Mouse (Mus musculus) G1E-ER4 (cell line): ENCODE results near the gene Stab1. TPM values are rescaled to one million over a fixed set of nuclear protein-coding genes. Genes with fewer than 3 reads are reported as not detected.

Experiments
- GATA1 ChIP-seq: IDR thresholded peaks from one replicate; pipeline ENCODE4 v1.8.0; 2012; ENCODE audit warnings: low read length, inconsistent platforms
- polyA plus RNA-seq: library from polyadenylated mRNA; stranded (reverse); fragments of >175 nt; gene quantifications from 2 replicates; pipeline ENCODE4 v1.2.3, GENCODE M21; 2012

Gene Stab1
- polyA plus RNA-seq, 1 experiment, result not detected

GRCm38 (mm10) chr14:31130236-31131220 is 37.9 kb downstream of the Stab1 start, which contains the start of gene Nt5dc2:
Gene Nt5dc2 (plus strand): TSS chr14:31131053.
- no peak for TF ChIP-seq GATA1

- no peak for TF ChIP-seq GATA1
Measured at GRCm38 (mm10) chr14:31129326-31130235, 38.9 kb downstream of the Stab1 start.

GRCm38 (mm10) chr14:31128826-31129219 is 39.6 kb downstream of the Stab1 start, which contains the start of gene Smim4:
Gene Smim4 (minus strand): TSS chr14:31128956.
- TF ChIP-seq GATA1, result no peak

- no peak for TF ChIP-seq GATA1
Measured at GRCm38 (mm10) chr14:31128101-31128825, 40.2 kb downstream of the Stab1 start.

GRCm38 (mm10) chr14:31126826-31127225 is 41.6 kb downstream of the Stab1 start:
- TF ChIP-seq GATA1, result no peak

GRCm38 (mm10) chr14:31125106-31126075 is 43.0 kb downstream of the Stab1 start:
- TF ChIP-seq GATA1, result no peak

- no peak for TF ChIP-seq GATA1
Measured at GRCm38 (mm10) chr14:31115522-31115921, 52.9 kb downstream of the Stab1 start.

- peak; percentile 35 for TF ChIP-seq GATA1
Measured at GRCm38 (mm10) chr14:31114011-31114410, 54.4 kb downstream of the Stab1 start.

GRCm38 (mm10) chr14:31112187-31112586 is 56.3 kb downstream of the Stab1 start:
- no peak for TF ChIP-seq GATA1

GRCm38 (mm10) chr14:31110613-31111012 is 57.8 kb downstream of the Stab1 start:
- TF ChIP-seq GATA1, result no peak

GRCm38 (mm10) chr14:31105156-31105555 is 63.3 kb downstream of the Stab1 start:
- no peak for TF ChIP-seq GATA1

- no peak for TF ChIP-seq GATA1
Measured at GRCm38 (mm10) chr14:31089918-31090317, 78.5 kb downstream of the Stab1 start.

Other genes with a start within 250 kb of the Stab1 start
- not detected in 2 replicates for gene Itih3, start 244.9 kb downstream of the Stab1 start, polyA plus RNA-seq
- not detected in 2 replicates for gene Itih1, start 225.4 kb downstream of the Stab1 start, polyA plus RNA-seq
- 6.3 and 7.3 TPM in 2 replicates for gene Nek4, start 217.3 kb downstream of the Stab1 start, polyA plus RNA-seq
- gene Glt8d1, start 167.2 kb downstream of the Stab1 start, polyA plus RNA-seq, result 3.8 and 5.6 TPM in 2 replicates
- 20.9 and 23.5 TPM in 2 replicates for gene Spcs1, start 167.0 kb downstream of the Stab1 start, polyA plus RNA-seq
- 14.9 and 18.7 TPM in 2 replicates for gene Pbrm1, start 149.5 kb downstream of the Stab1 start, polyA plus RNA-seq
- 18.9 and 25.4 TPM in 2 replicates for gene Gnl3, start 149.5 kb downstream of the Stab1 start, polyA plus RNA-seq
- gene Smim4, start 39.7 kb downstream of the Stab1 start, polyA plus RNA-seq, result 122 and 131 TPM in 2 replicates
- gene Nt5dc2, start 37.6 kb downstream of the Stab1 start, polyA plus RNA-seq, result 240 and 457 TPM in 2 replicates
- gene Tnnc1, start 39.7 kb upstream of the Stab1 start, polyA plus RNA-seq, result 0.12 TPM in 1 of 2 replicates, not detected in the other
- gene Nisch, start 48.3 kb upstream of the Stab1 start, polyA plus RNA-seq, result 166 and 195 TPM in 2 replicates
- not detected in 2 replicates for gene Sema3g, start 49.2 kb upstream of the Stab1 start, polyA plus RNA-seq
- gene Phf7, start 82.7 kb upstream of the Stab1 start, polyA plus RNA-seq, result 2.5 and 4.5 TPM in 2 replicates
- gene Bap1, start 82.8 kb upstream of the Stab1 start, polyA plus RNA-seq, result 75.3 and 75.5 TPM in 2 replicates
- gene Dnah1, start 155.3 kb upstream of the Stab1 start, polyA plus RNA-seq, result not detected in 2 replicates
- 8.9 and 11.4 TPM in 2 replicates for gene Capn7, start 168.0 kb upstream of the Stab1 start, polyA plus RNA-seq